Mouse (Mus musculus): ENCODE measurements at regions not wholly inside any gene's neighbourhood (a gene's known extent, or its start where the extent isn't known, plus 50 kb on each side); places are given as distances from the start of the nearest gene placed in this dataset.
A peak's percentile ranks its signal among the peaks of the same experiment; 100 is the strongest.

- no peak for DNase-seq (ENCODE audit: extremely low spot score in 1 of 2, low spot score in 1 of 2)
Measured at GRCm38 (mm10) chr10:97339866-97340706, 139.3 kb upstream of the Dcn start.

- peak; percentile 59 to 84 for DNase-seq (ENCODE audit: extremely low spot score in 1 of 2, low spot score in 1 of 2)
Measured at GRCm38 (mm10) chr10:97345347-97345746, 134.1 kb upstream of the Dcn start.

GRCm38 (mm10) chr10:97346949-97347348 lies 132.5 kb upstream of the Dcn start:
- no peak for DNase-seq (ENCODE audit: extremely low spot score in 1 of 2, low spot score in 1 of 2)

GRCm38 (mm10) chr10:97368625-97369024 lies 110.8 kb upstream of the Dcn start:
- no peak for DNase-seq (ENCODE audit: extremely low spot score in 1 of 2, low spot score in 1 of 2)

- peak; percentile 17 to 65 for DNase-seq (ENCODE audit: extremely low spot score in 1 of 2, low spot score in 1 of 2)
Measured at GRCm38 (mm10) chr10:97375824-97376223, 103.6 kb upstream of the Dcn start.

GRCm38 (mm10) chr10:97376376-97376775 lies 103.0 kb upstream of the Dcn start:
- no peak for DNase-seq (ENCODE audit: extremely low spot score in 1 of 2, low spot score in 1 of 2)

GRCm38 (mm10) chr10:97381586-97381985 lies 97.8 kb upstream of the Dcn start:
- DNase-seq (ENCODE audit: extremely low spot score in 1 of 2, low spot score in 1 of 2), result no peak

GRCm38 (mm10) chr10:97383881-97384280 lies 95.5 kb upstream of the Dcn start:
- no peak for DNase-seq (ENCODE audit: extremely low spot score in 1 of 2, low spot score in 1 of 2)

- DNase-seq (ENCODE audit: extremely low spot score in 1 of 2, low spot score in 1 of 2), result no peak
Measured at GRCm38 (mm10) chr10:97387196-97387876, 92.1 kb upstream of the Dcn start.

GRCm38 (mm10) chr10:97389647-97390590 lies 89.5 kb upstream of the Dcn start:
- DNase-seq (ENCODE audit: extremely low spot score in 1 of 2, low spot score in 1 of 2), result no peak

- DNase-seq (ENCODE audit: extremely low spot score in 1 of 2, low spot score in 1 of 2), result no peak
Measured at GRCm38 (mm10) chr10:97397062-97397771, 82.2 kb upstream of the Dcn start.

- DNase-seq (ENCODE audit: extremely low spot score in 1 of 2, low spot score in 1 of 2), result no peak
Measured at GRCm38 (mm10) chr10:97397896-97398295, 81.5 kb upstream of the Dcn start.

GRCm38 (mm10) chr10:97402524-97402923 lies 76.9 kb upstream of the Dcn start:
- no peak for DNase-seq (ENCODE audit: extremely low spot score in 1 of 2, low spot score in 1 of 2)

- no peak for DNase-seq (ENCODE audit: extremely low spot score in 1 of 2, low spot score in 1 of 2)
Measured at GRCm38 (mm10) chr10:97404076-97404787, 75.2 kb upstream of the Dcn start.

- DNase-seq (ENCODE audit: extremely low spot score in 1 of 2, low spot score in 1 of 2), result no peak
Measured at GRCm38 (mm10) chr10:97409181-97409581, 70.2 kb upstream of the Dcn start.

GRCm38 (mm10) chr10:97409909-97410308 lies 69.5 kb upstream of the Dcn start:
- no peak for DNase-seq (ENCODE audit: extremely low spot score in 1 of 2, low spot score in 1 of 2)

GRCm38 (mm10) chr10:97422579-97422978 lies 56.8 kb upstream of the Dcn start:
- DNase-seq (ENCODE audit: extremely low spot score in 1 of 2, low spot score in 1 of 2), result no peak

GRCm38 (mm10) chr10:97423039-97423700 lies 56.2 kb upstream of the Dcn start:
- DNase-seq (ENCODE audit: extremely low spot score in 1 of 2, low spot score in 1 of 2), result no peak

Measured in layer of hippocampus, postnatal 25 days (tissue).